ENCODE assay signal across 8 mouse cellular contexts in the genomic region with DNA sequence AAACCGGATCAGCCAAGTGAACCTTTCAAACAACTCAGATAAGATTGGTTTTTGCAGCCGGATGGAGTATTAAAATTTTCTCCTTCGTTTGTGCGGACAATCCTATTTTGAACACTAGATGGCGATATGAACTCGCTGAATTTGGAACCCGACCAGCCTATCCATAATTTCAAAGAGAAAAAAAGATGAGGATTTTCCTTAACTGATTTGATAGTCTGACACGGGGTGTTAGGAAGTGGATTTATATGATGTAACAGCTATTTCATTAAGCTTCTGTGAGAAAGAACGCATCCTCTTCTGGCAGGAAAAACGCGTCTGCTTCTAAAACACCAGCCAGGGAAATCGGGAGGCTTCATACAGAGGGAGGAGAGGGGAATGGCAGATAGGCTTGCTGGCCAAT. TPM values are rescaled to one million over a fixed set of nuclear protein-coding genes. Genes with fewer than 3 reads are reported as not detected.
DNase-seq lines count a peak whose midpoint lies in the region; ATAC-seq lines count a peak whose summit lies in the region.

No protein-coding gene starts in this region.

- no peak overlapping the region for H3K27ac ChIP-seq in forebrain, embryonic 16.5 days (ENCODE audit: low read length)
- no peak overlapping the region for H3K27ac ChIP-seq in neural tube, embryonic 12.5 days

- 10% methylated on average over 12 of the region's 12 CpGs for WGBS in forebrain, embryonic 16.5 days
- 22% methylated on average over 12 of the region's 12 CpGs for WGBS in neural tube, embryonic 12.5 days

- no peaks in the 10 kb centered on the region for H3K9me3 ChIP-seq in forebrain, embryonic 16.5 days (ENCODE audit: control insufficient read depth, low read length)
- H3K9me3 ChIP-seq in neural tube, embryonic 12.5 days, result no peaks in the 10 kb centered on the region

- intact Hi-C loops in heart, postnatal 25 days (cut with DNase I), result loop anchor here (1.0 to 5.0 kb wide), 5 partner anchors 224 to 424 kb away; partner anchors contain the start of gene Nek7

- peak overlapping the region; percentile 18 for H3K4me3 ChIP-seq in forebrain, embryonic 16.5 days (replicated peaks; ENCODE audit: low read length)
- no peak overlapping the region for H3K4me3 ChIP-seq in neural tube, embryonic 12.5 days

- peak; percentile 85 for ATAC-seq in forebrain, embryonic 16.5 days
- no peak for ATAC-seq in neural tube, embryonic 12.5 days (ENCODE audit: low FRiP score, low read depth)

- peak; percentile 50 to 67 for DNase-seq in heart, adult 18-20 months
- no peak for DNase-seq in heart, postnatal 25 days (ENCODE audit: low spot score)
- peak; percentile 86 for DNase-seq in 416B (ENCODE audit: low read depth)
- peak; percentile 83 for DNase-seq in NIH3T3 (ENCODE audit: low read depth)
- DNase-seq in kidney, postnatal 14 days, result peak; percentile 43
- DNase-seq in adrenal gland, postnatal 25 days, result no peak

- no peaks in the 10 kb centered on the region for H3K27me3 ChIP-seq in forebrain, embryonic 16.5 days (replicated peaks; ENCODE audit: control insufficient read depth, insufficient read depth, low read length)
- no peaks in the 10 kb centered on the region for H3K27me3 ChIP-seq in neural tube, embryonic 12.5 days (replicated peaks)

- peak overlapping the region; percentile 44 for H3K4me2 ChIP-seq in forebrain, embryonic 16.5 days (ENCODE audit: low read length)
- peak overlapping the region; percentile 36 for H3K4me2 ChIP-seq in neural tube, embryonic 12.5 days (replicated peaks)

- no peaks in the 10 kb centered on the region for H3K36me3 ChIP-seq in forebrain, embryonic 16.5 days (ENCODE audit: control insufficient read depth, insufficient read depth)
- no peaks in the 10 kb centered on the region for H3K36me3 ChIP-seq in neural tube, embryonic 12.5 days

- peaks cover 4% of the 10 kb centered on the region; the same call in 1 of the 2 replicates for H3K4me1 ChIP-seq in forebrain, embryonic 16.5 days (replicated peaks; ENCODE audit: control insufficient read depth, insufficient read depth, low read length)
- no peaks in the 10 kb centered on the region for H3K4me1 ChIP-seq in neural tube, embryonic 12.5 days

- H3K9ac ChIP-seq in forebrain, embryonic 16.5 days (replicated peaks; ENCODE audit: low read depth, low read length), result peak overlapping the region; percentile 41; the same call in 1 of the 2 replicates
- H3K9ac ChIP-seq in neural tube, embryonic 12.5 days, result no peak overlapping the region

RNA-seq across cellular contexts. Expression of gene Atp6v1g3, which starts 54.8 kb away (rescaled TPM):
- total RNA-seq in heart, adult 18-20 months (2021), result not detected
- not detected for total RNA-seq in heart, postnatal 25 days (2021)
- polyA plus RNA-seq in forebrain, embryonic 16.5 days (2015; fragmentation: Nextera tagmentation; extraction: Ambion mirVana), result not detected in 2 replicates
- polyA plus RNA-seq in neural tube, embryonic 12.5 days (2016; fragmentation: Nextera tagmentation; extraction: Ambion mirVana), result not detected in 2 replicates
- total RNA-seq in adrenal gland, postnatal 25 days (2021), result not detected in 2 replicates

Comparison
In these comparisons a context has a peak if more than half of its experiments do, and no peak if none do; other contexts are left out.
1. DNase-seq: peak in heart, adult 18-20 months (2 of 2), 416B (single experiment), NIH3T3 (single experiment) and kidney, postnatal 14 days (single experiment); none in heart, postnatal 25 days (single experiment) and adrenal gland, postnatal 25 days (single experiment).